Mouse (Mus musculus): ENCODE results near the gene Bmper. TPM values are rescaled to one million over a fixed set of nuclear protein-coding genes. Genes with fewer than 3 reads are reported as not detected.
A peak's percentile ranks its signal among the peaks of the same experiment; 100 is the strongest.

Gene Bmper
- polyA plus RNA-seq, 1 experiment = 12.0 TPM

- Histone ChIP-seq H3K4me1 (ENCODE audit: control insufficient read depth, insufficient read depth, low read length) (peaks cover 4% of the 10 kb centered on the region; the same call in 1 of the 2 replicates), H3K4me3 (replicated peaks; ENCODE audit: extremely low read depth, low read depth, low read length) (no peak overlapping the region)
- no peak for DNase-seq
- TF ChIP-seq POLR2A (IDR thresholded peaks at IDR 0.05; ENCODE audit: borderline replicate concordance, extremely low read depth, low read depth, low read length) (no peak), CTCF (IDR thresholded peaks at IDR 0.05; ENCODE audit: insufficient read depth, low read length) (no peak)
- WGBS = 46% methylated on average over 7 of the region's 7 CpGs
Observed at GRCm38 (mm10) chr9:23464981-23465630, 242.2 kb downstream of the Bmper start.

GRCm38 (mm10) chr9:23469886-23470285 is 247.0 kb downstream of the Bmper start:
- no peak for TF ChIP-seq CTCF (IDR thresholded peaks at IDR 0.05; ENCODE audit: insufficient read depth, low read length)
- TF ChIP-seq POLR2A (IDR thresholded peaks at IDR 0.05; ENCODE audit: borderline replicate concordance, extremely low read depth, low read depth, low read length) = no peak
- Histone ChIP-seq H3K4me1 (ENCODE audit: control insufficient read depth, insufficient read depth, low read length) (peaks cover 3% of the 10 kb centered on the region; the same call in 1 of the 2 replicates), H3K4me3 (replicated peaks; ENCODE audit: extremely low read depth, low read depth, low read length) (no peak overlapping the region)
- no peak for DNase-seq
- 35% methylated on average over 1 of the region's 1 CpGs for WGBS

GRCm38 (mm10) chr9:23485851-23486250 is 263.0 kb downstream of the Bmper start:
- TF ChIP-seq POLR2A (IDR thresholded peaks at IDR 0.05; ENCODE audit: borderline replicate concordance, extremely low read depth, low read depth, low read length) (no peak), CTCF (IDR thresholded peaks at IDR 0.05; ENCODE audit: insufficient read depth, low read length) (no peak)
- WGBS = 62% methylated on average over 4 of the region's 4 CpGs
- no peak for DNase-seq
- Histone ChIP-seq H3K4me3 (replicated peaks; ENCODE audit: extremely low read depth, low read depth, low read length) (no peak overlapping the region), H3K4me1 (ENCODE audit: control insufficient read depth, insufficient read depth, low read length) (no peaks in the 10 kb centered on the region)

GRCm38 (mm10) chr9:23486725-23487378 is 264.0 kb downstream of the Bmper start:
- Histone ChIP-seq H3K4me1 (ENCODE audit: control insufficient read depth, insufficient read depth, low read length) (no peaks in the 10 kb centered on the region), H3K4me3 (replicated peaks; ENCODE audit: extremely low read depth, low read depth, low read length) (no peak overlapping the region)
- no peak for DNase-seq
- no peak for TF ChIP-seq CTCF (IDR thresholded peaks at IDR 0.05; ENCODE audit: insufficient read depth, low read length)
- TF ChIP-seq POLR2A (IDR thresholded peaks at IDR 0.05; ENCODE audit: borderline replicate concordance, extremely low read depth, low read depth, low read length) = no peak
- WGBS = 61% methylated on average over 5 of the region's 5 CpGs

GRCm38 (mm10) chr9:23488265-23488664 is 265.4 kb downstream of the Bmper start:
- no peak for DNase-seq
- WGBS = 81% methylated on average over 5 of the region's 5 CpGs
- no peak for TF ChIP-seq POLR2A (IDR thresholded peaks at IDR 0.05; ENCODE audit: borderline replicate concordance, extremely low read depth, low read depth, low read length)
- TF ChIP-seq CTCF (IDR thresholded peaks at IDR 0.05; ENCODE audit: insufficient read depth, low read length) = no peak
- H3K4me3 ChIP-seq (replicated peaks; ENCODE audit: extremely low read depth, low read depth, low read length) = no peak overlapping the region
- H3K4me1 ChIP-seq (ENCODE audit: control insufficient read depth, insufficient read depth, low read length) = no peaks in the 10 kb centered on the region

- DNase-seq = no peak
- no peaks in the 10 kb centered on the region for H3K4me1 ChIP-seq (ENCODE audit: control insufficient read depth, insufficient read depth, low read length)
- no peak overlapping the region for H3K4me3 ChIP-seq (replicated peaks; ENCODE audit: extremely low read depth, low read depth, low read length)
- TF ChIP-seq POLR2A (IDR thresholded peaks at IDR 0.05; ENCODE audit: borderline replicate concordance, extremely low read depth, low read depth, low read length) (no peak), CTCF (IDR thresholded peaks at IDR 0.05; ENCODE audit: insufficient read depth, low read length) (no peak)
- WGBS = 66% methylated on average over 4 of the region's 4 CpGs
Observed at GRCm38 (mm10) chr9:23495400-23495799, 272.5 kb downstream of the Bmper start.

GRCm38 (mm10) chr9:23497626-23498025 is 274.8 kb downstream of the Bmper start:
- 35% methylated on average over 3 of the region's 3 CpGs for WGBS

DNA sequence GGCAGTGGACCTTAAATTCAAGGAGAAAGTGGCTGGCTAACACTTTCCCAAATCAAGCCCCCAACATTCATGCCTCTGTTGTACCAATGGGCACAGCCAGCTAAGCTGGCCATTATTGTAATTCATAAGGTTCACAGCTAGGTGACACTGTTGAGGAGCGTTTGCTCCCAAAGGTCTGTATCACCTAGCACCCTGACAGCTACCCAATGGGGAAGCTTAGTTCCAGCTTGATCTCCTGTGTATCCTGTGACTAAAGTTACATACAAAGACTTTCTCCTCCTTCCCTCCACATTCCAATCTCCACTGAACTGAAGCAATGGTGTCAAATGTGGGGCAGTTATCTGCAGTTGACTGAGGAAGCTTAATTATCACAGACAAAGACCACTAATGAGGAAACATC is 311.0 kb downstream of the Bmper start:
- Histone ChIP-seq H3K4me1 (ENCODE audit: control insufficient read depth, insufficient read depth, low read length) (no peaks in the 10 kb centered on the region), H3K4me3 (replicated peaks; ENCODE audit: extremely low read depth, low read depth, low read length) (no peak overlapping the region)
- DNase-seq = no peak
- TF ChIP-seq POLR2A (IDR thresholded peaks at IDR 0.05; ENCODE audit: borderline replicate concordance, extremely low read depth, low read depth, low read length) (no peak), CTCF (IDR thresholded peaks at IDR 0.05; ENCODE audit: insufficient read depth, low read length) (0 out of 2 replicates have a peak, but pooled peaks have one; percentile 14)
- WGBS = 24% methylated on average over 1 of the region's 1 CpGs

More at GRCm38 (mm10) chr9:23497626-23498025, 274.8 kb downstream of the Bmper start:
- no peak for DNase-seq
- H3K4me1 ChIP-seq (ENCODE audit: control insufficient read depth, insufficient read depth, low read length) = no peaks in the 10 kb centered on the region
- TF ChIP-seq POLR2A (IDR thresholded peaks at IDR 0.05; ENCODE audit: borderline replicate concordance, extremely low read depth, low read depth, low read length) (no peak), CTCF (IDR thresholded peaks at IDR 0.05; ENCODE audit: insufficient read depth, low read length) (no peak)
- H3K4me3 ChIP-seq (replicated peaks; ENCODE audit: extremely low read depth, low read depth, low read length) = no peak overlapping the region
